Mouse (Mus musculus) left cerebral cortex, postnatal 36 days (tissue): ENCODE measurements at regions not wholly inside any gene's neighbourhood (a gene's known extent, or its start where the extent isn't known, plus 50 kb on each side); places are given as distances from the start of the nearest gene placed in this dataset.

Source experiments
- DNase-seq, 2 experiments: peaks; one replicate each; pipeline ENCODE4 v3.0.0; 2021 to 2022; ENCODE audit warnings: low spot score in 2 of 2, mixed read lengths in 1 of 2
- intact Hi-C: fragments of 180-260 bp; cut with DNase I; formaldehyde crosslinking; loops from one replicate; pipeline ENCODE4 v1.15.1; 2025

- DNase-seq = no peak
- intact Hi-C loops = no loop called here
Observed at GRCm38 (mm10) chr6:50980311-50980710, 326.1 kb upstream of the Npvf start.

- intact Hi-C loops = no loop called here
- no peak for DNase-seq
Observed at GRCm38 (mm10) chr6:50981702-50982309, 327.6 kb upstream of the Npvf start.

- intact Hi-C loops = no loop called here
- DNase-seq = no peak
Observed at GRCm38 (mm10) chr6:50982856-50983255, 328.6 kb upstream of the Npvf start.

GRCm38 (mm10) chr6:50983511-50984099, 329.4 kb upstream of the Npvf start:
- intact Hi-C loops = no loop called here
- DNase-seq = no peak

DNA sequence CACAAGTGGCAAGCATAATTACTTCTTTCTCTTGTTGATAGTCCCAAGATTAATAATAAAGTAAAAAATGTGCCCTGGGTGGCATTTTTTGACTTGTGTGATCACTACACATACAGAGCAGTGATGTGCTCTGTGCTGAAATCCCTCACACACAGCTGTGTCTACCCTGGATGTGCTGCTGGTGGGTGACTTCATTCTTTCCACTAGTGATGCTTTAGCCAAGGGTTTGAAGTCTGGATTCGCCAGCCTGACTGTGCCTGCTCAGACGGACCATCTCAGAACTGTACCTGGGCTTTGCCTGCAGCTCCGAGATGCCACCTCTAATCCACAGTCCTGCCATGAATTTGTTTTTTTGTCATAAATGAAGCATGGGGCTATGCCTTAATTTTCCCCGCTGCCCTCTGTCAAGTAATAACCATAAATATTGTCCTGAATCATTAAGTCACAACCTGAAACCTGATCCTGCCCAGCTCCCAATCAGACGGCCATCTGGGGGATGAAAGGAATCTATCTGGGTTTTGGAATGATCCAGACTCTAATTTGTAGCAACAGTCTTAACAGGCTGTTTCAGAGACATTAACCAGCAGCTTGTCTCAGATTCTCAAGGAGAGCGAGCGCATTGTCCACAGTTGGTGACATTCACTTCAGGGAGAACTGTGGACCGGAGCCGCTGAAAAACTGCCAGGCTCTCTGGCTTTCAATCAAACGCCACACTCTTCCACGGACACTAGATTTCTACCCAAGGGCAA, 330.1 kb upstream of the Npvf start:
- intact Hi-C loops = no loop called here

GRCm38 (mm10) chr6:50986270-50986924, 332.2 kb upstream of the Npvf start:
- intact Hi-C loops = no loop called here
- DNase-seq = no peak

More for the DNA sequence above, 330.1 kb upstream of the Npvf start:
- DNase-seq = no peak

- DNase-seq = no peak
- intact Hi-C loops = no loop called here
Observed at GRCm38 (mm10) chr6:50988561-50988960, 334.3 kb upstream of the Npvf start.

GRCm38 (mm10) chr6:50991528-50992125, 337.4 kb upstream of the Npvf start:
- intact Hi-C loops = no loop called here
- DNase-seq = no peak

DNA sequence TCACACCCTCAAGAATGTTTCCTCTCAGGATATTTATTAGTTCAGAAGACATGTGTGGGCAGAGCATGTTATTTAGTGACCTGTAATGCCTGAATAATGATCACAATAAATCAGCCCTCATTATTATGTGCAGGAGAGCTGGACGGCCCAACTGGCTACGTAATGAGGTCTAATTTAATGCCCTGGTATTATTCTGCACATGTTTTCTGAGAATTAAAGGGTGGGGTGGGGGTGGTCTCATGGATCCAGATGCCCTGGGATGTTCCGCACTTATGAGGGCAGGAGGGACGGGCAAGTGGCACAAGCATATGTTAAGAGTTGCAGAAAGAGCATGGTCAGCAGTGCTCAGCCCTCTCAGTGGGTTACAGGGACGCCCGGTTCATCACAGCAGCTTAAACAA, 339.7 kb upstream of the Npvf start:
- intact Hi-C loops = no loop called here
- no peak for DNase-seq

- no peak for DNase-seq
- intact Hi-C loops = no loop called here
Observed at GRCm38 (mm10) chr6:51002713-51003112, 348.5 kb upstream of the Npvf start.

GRCm38 (mm10) chr6:51006074-51006591, 351.9 kb upstream of the Npvf start:
- DNase-seq = no peak
- intact Hi-C loops = no loop called here

DNA sequence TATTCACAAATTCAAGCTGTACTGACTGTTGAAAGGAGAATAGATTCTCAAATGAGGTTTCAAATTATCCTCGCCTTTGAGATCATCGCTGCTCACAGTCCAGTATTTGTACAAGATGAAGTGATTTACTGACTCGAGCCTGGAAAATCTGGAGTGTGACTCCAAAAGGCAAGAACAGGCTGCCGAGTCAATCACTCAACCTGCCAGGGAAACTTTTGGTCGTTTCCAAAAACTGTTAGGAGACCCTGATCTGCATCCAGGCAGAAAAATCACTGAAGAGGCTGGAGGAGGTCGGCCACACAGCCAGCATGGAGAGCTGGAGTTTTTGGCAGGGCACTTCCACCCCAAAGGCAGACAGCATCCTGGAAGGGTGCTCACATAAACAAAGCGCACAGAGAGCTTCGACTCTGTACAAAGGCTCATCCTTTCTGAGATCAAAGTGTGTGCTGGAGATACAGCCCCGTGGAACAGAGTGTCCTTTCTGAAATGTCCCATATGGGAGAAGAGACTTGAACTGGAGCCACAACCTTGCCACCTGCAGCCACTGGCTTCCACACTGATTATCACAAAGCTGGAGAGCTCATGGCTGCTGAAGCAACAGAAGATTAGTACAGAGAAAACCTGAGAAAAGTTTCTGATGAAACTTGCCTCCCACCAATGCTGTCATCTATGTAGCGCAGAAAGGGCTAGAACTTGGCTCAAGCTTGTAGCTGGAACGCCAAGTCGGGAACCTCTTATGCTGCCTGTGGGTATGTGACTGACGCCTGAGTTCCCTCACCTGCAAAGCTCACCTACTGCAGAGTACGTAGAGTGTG, 355.5 kb upstream of the Npvf start:
- DNase-seq = no peak
- intact Hi-C loops = no loop called here

DNA sequence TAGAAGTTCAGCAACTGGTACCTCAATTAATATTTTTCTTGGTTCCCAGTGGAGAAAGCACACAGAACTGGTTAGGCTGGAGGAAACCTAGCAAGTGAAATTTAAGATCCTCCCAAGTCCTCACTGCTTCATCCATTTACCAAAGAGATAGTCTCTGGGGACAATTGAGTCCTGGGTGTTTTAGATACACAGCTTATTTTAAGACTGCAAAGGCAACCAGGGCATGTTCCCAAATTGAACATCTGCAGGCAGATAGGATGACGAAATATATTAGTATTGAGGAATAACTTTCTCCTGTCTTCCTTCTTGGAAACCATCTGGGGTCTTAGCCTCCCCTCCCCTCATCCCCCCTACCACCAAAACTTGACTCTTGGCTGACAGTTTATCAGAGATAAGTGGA, 356.3 kb upstream of the Npvf start:
- DNase-seq = no peak
- intact Hi-C loops = no loop called here

- intact Hi-C loops = no loop called here
- no peak for DNase-seq
Observed at GRCm38 (mm10) chr6:51012086-51012830, 358.0 kb upstream of the Npvf start.

DNA sequence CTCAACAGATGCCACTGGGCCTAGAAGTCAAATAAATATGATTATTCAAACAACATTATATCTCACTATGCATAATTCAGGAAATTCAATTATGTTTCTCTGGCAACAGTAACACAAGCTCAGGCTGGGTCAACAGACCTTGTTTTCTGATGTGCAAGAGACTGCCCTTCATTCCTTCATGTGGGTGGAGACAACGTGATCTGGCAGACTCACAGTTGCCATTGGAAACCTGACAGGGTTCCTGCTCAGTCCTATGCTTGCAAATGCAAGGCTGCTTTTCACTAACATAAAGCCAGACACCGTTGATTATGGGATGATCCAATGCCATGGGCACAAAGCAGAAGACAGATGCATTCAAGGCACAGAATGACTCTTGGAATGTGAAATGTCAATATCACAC, 361.5 kb upstream of the Npvf start:
- intact Hi-C loops = no loop called here
- DNase-seq = peak in 1 of 2 experiments; percentile 18

- DNase-seq = no peak
- intact Hi-C loops = no loop called here
Observed at GRCm38 (mm10) chr6:51016441-51017070, 362.3 kb upstream of the Npvf start.

GRCm38 (mm10) chr6:51017260-51017999, 363.2 kb upstream of the Npvf start:
- DNase-seq = no peak
- intact Hi-C loops = no loop called here
